Comparison of ENCODE assay signal across 11 mouse cellular contexts in genomic region chr1:163842238-163842637, GRCm38 (mm10).
A peak's percentile ranks its signal among the peaks of the same experiment; 100 is the strongest.
DNase-seq lines count a peak whose midpoint lies in the region; ATAC-seq lines count a peak whose summit lies in the region.
"Had no signal": no experiment of that assay in that cellular context is flagged by ENCODE, and none has a peak within 500 bp of the region (broad histone marks: within the 10 kb centered on the region; RNA-seq: fewer than 3 reads in every experiment).

No protein-coding gene starts in this region.

- intact Hi-C loops in heart, postnatal 10 days (cut with DNase I), result loop anchor here (1.0 kb wide), 1 partner anchor 692 kb away; no protein-coding TSS in a partner anchor

- H3K4me2 ChIP-seq in kidney, embryonic 16.5 days (replicated peaks; ENCODE audit: low read depth, low read length), result no peak overlapping the region
- no peak overlapping the region for H3K4me2 ChIP-seq in forebrain, embryonic 13.5 days
- H3K4me2 ChIP-seq: neural tube, embryonic 13.5 days had no signal

- no peaks in the 10 kb centered on the region for H3K27me3 ChIP-seq in kidney, embryonic 16.5 days (ENCODE audit: insufficient read depth, low read length)
- H3K27me3 ChIP-seq in forebrain, embryonic 13.5 days, result no peaks in the 10 kb centered on the region
- H3K27me3 ChIP-seq: neural tube, embryonic 13.5 days had no signal

- no peak for ATAC-seq in kidney, embryonic 16.5 days (ENCODE audit: low FRiP score, low TSS enrichment)
- peak; percentile 43; the same call in 1 of the 2 replicates for ATAC-seq in forebrain, embryonic 13.5 days

- H3K27ac ChIP-seq in kidney, embryonic 16.5 days (ENCODE audit: low read length), result no peak overlapping the region
- no peak overlapping the region for H3K27ac ChIP-seq in forebrain, embryonic 13.5 days
- H3K27ac ChIP-seq: neural tube, embryonic 13.5 days had no signal

- 65% methylated on average over 2 of the region's 2 CpGs for WGBS in kidney, embryonic 16.5 days
- 60% methylated on average over 2 of the region's 2 CpGs for WGBS in forebrain, embryonic 13.5 days

- no peak overlapping the region for H3K4me3 ChIP-seq in kidney, embryonic 16.5 days (ENCODE audit: low read length)
- no peak overlapping the region for H3K4me3 ChIP-seq in forebrain, embryonic 13.5 days
- H3K4me3 ChIP-seq: neural tube, embryonic 13.5 days had no signal

- no peaks in the 10 kb centered on the region for H3K9me3 ChIP-seq in kidney, embryonic 16.5 days (ENCODE audit: low read length)
- H3K9me3 ChIP-seq in forebrain, embryonic 13.5 days (replicated peaks), result no peaks in the 10 kb centered on the region
- H3K9me3 ChIP-seq: neural tube, embryonic 13.5 days had no signal

- H3K4me1 ChIP-seq in kidney, embryonic 16.5 days (ENCODE audit: insufficient read depth, low read length), result no peaks in the 10 kb centered on the region
- H3K4me1 ChIP-seq in forebrain, embryonic 13.5 days, result no peaks in the 10 kb centered on the region
- H3K4me1 ChIP-seq: neural tube, embryonic 13.5 days had no signal

- H3K36me3 ChIP-seq in kidney, embryonic 16.5 days (ENCODE audit: insufficient read depth, low read length), result no peaks in the 10 kb centered on the region
- peaks cover 12% of the 10 kb centered on the region; the same call in 1 of the 2 replicates for H3K36me3 ChIP-seq in forebrain, embryonic 13.5 days (ENCODE audit: poor library complexity, severe bottlenecking)

- no peak overlapping the region for H3K9ac ChIP-seq in kidney, embryonic 16.5 days (replicated peaks; ENCODE audit: low read length)
- no peak overlapping the region for H3K9ac ChIP-seq in forebrain, embryonic 13.5 days
- H3K9ac ChIP-seq: neural tube, embryonic 13.5 days had no signal

- DNase-seq in kidney, adult 9 months, result peak; percentile 7
- DNase-seq in 3134 (ENCODE audit: extremely low read depth, insufficient read length, low spot score), result peak; percentile 9
- peak; percentile 43 for DNase-seq in ES-CJ7 (ENCODE audit: low read depth, low spot score)
- no peak for DNase-seq in cerebellum, postnatal 25 days
- no peak for DNase-seq in heart, postnatal 10 days
- DNase-seq in layer of hippocampus, postnatal 10 days (ENCODE audit: low spot score in 2 of 2), result no peak
- DNase-seq: left cerebral cortex, postnatal 4 days; thymus, postnatal 36 days had no signal

Comparison
In these comparisons a context has a peak if more than half of its experiments do, and no peak if none do; other contexts are left out.
1. DNase-seq: peak in kidney, adult 9 months (single experiment), 3134 (single experiment) and ES-CJ7 (single experiment); none in cerebellum, postnatal 25 days (0 of 2), heart, postnatal 10 days (0 of 2) and layer of hippocampus, postnatal 10 days (0 of 2).